Mouse (Mus musculus) activated CD4-positive, CD25-positive, alpha-beta regulatory T cell (primary cell): Measurements from ENCODE around the gene Zfp263. TPM values are rescaled to one million over a fixed set of nuclear protein-coding genes. Genes with fewer than 3 reads are reported as not detected.

Experiments
- polyA plus RNA-seq, 2 experiments: library from polyadenylated mRNA; unstranded; fragments of 100-300 nt; shearing (Covaris generic); gene quantifications; one replicate each; pipeline ENCODE4 v1.2.1; 2017

Zfp263 gene
- 10 to 100 TPM; 49.4 to 86.0 TPM for polyA plus RNA-seq

GRCm38 (mm10) chr16:3743503-3744185, at the start of gene Zfp263:
Gene Zfp263 (plus strand): TSS chr16:3744093.

GRCm38 (mm10) chr16:3717980-3718379, 25.9 kb upstream of the Zfp263 start, which contains the start of gene Mefv:
Gene Mefv (minus strand): TSS chr16:3718097.

Other genes with a start within 250 kb of the Zfp263 start
- under 1 TPM; 0.04 to 0.05 TPM for gene Olfr161, start 153.1 kb upstream of the Zfp263 start, polyA plus RNA-seq
- under 1 TPM; 0.29 to 0.35 TPM for gene Mefv, start 26.0 kb upstream of the Zfp263 start, polyA plus RNA-seq
- under 1 TPM in 1 of 2 experiments, not detected in 1; 0.34 TPM for gene Olfr15, start 86.8 kb downstream of the Zfp263 start, polyA plus RNA-seq
- gene Zfp174, start 103.2 kb downstream of the Zfp263 start, polyA plus RNA-seq = under 1 TPM; 0.26 to 0.76 TPM
- gene Naa60, start 128.3 kb downstream of the Zfp263 start, polyA plus RNA-seq = 100 to 1,000 TPM; 119 to 143 TPM
- gene Zfp597, start 140.5 kb downstream of the Zfp263 start, polyA plus RNA-seq = 10 to 100 TPM; 13.1 TPM
- under 1 TPM; 0.52 to 0.99 TPM for gene Gm20695, start 140.6 kb downstream of the Zfp263 start, polyA plus RNA-seq
- 10 to 100 TPM in 1 of 2 experiments, 1 to 10 TPM in 1; 7.5 to 13.9 TPM for gene 1700037C18Rik, start 164.6 kb downstream of the Zfp263 start, polyA plus RNA-seq
- gene Cluap1, start 164.7 kb downstream of the Zfp263 start, polyA plus RNA-seq = 10 to 100 TPM; 28.7 to 35.2 TPM
- gene Nlrc3, start 232.5 kb downstream of the Zfp263 start, polyA plus RNA-seq = 10 to 100 TPM; 62.3 to 62.9 TPM